Mouse (Mus musculus) hindbrain, embryonic 12.5 days (tissue): ENCODE measurements around the gene Fbxo4. TPM values are rescaled to one million over a fixed set of nuclear protein-coding genes. Genes with fewer than 3 reads are reported as not detected.

Experiments
- ATAC-seq: fragments of 200-750 bp; cut with Nextera tagmentation; 2 replicates; pipeline ENCODE4 v1.8.0; 2017; ENCODE audit warnings: moderate TSS enrichment; ENCODE audit not compliant: low FRiP score
- H3K27ac ChIP-seq: fragments of 300-500 bp; sonication (generic); 2 replicates; pipeline ENCODE4 v1.5.1; 2016; ENCODE audit warnings: mild to moderate bottlenecking
- H3K27me3 ChIP-seq: fragments of 300-500 bp; sonication (generic); 2 replicates; pipeline ENCODE4 v1.6.1; 2016; ENCODE audit warnings: mild to moderate bottlenecking
- H3K36me3 ChIP-seq: fragments of 300-500 bp; sonication (generic); 2 replicates; pipeline ENCODE4 v1.6.1; 2016; ENCODE audit warnings: mild to moderate bottlenecking
- H3K4me1 ChIP-seq: fragments of 300-500 bp; sonication (generic); 2 replicates; pipeline ENCODE4 v1.6.1; 2016
- H3K4me2 ChIP-seq: fragments of 300-500 bp; sonication (generic); replicated peaks from 2 replicates; pipeline ENCODE4 v1.6.1; 2016; ENCODE audit warnings: mild to moderate bottlenecking
- H3K4me3 ChIP-seq: fragments of 300-500 bp; sonication (generic); 2 replicates; pipeline ENCODE4 v1.5.1; 2016; ENCODE audit warnings: mild to moderate bottlenecking
- H3K9ac ChIP-seq: fragments of 300-500 bp; sonication (generic); 2 replicates; pipeline ENCODE4 v1.6.1; 2016; ENCODE audit warnings: mild to moderate bottlenecking, moderate library complexity
- H3K9me3 ChIP-seq: fragments of 300-500 bp; sonication (generic); replicated peaks from 2 replicates; pipeline ENCODE4 v1.6.1; 2016; ENCODE audit warnings: mild to moderate bottlenecking
- WGBS: fragments of 180-500 bp; shearing (Covaris S2); methylation state at CpG from one replicate; pipeline ENCODE4 v1.1.7; 2016; 5-methylcytosine and 5-hydroxymethylcytosine counted together
- polyA plus RNA-seq: library from polyadenylated mRNA; unstranded; fragments of >200 nt; fragmentation: Nextera tagmentation; extraction: Ambion mirVana; gene quantifications from 2 replicates; pipeline ENCODE4 v1.2.1, GENCODE M21; 2016

Fbxo4 gene
- polyA plus RNA-seq, 1 experiment from 2014 or later: 9.8 TPM

GRCm38 (mm10) chr15:4000536-4000935 is 21.2 kb upstream of the Fbxo4 start:
- Histone ChIP-seq H3K4me3 (no peak overlapping the region), H3K4me2 (no peak overlapping the region), H3K27me3 (no peaks in the 10 kb centered on the region), H3K36me3 (no peaks in the 10 kb centered on the region), H3K9ac (no peak overlapping the region), H3K27ac (no peak overlapping the region), H3K4me1 (no peaks in the 10 kb centered on the region), H3K9me3 (peaks cover 8% of the 10 kb centered on the region)
- WGBS: 81% methylated on average over 2 of the region's 2 CpGs
- ATAC-seq: no peak

- Histone ChIP-seq H3K4me1 (peaks cover 4% of the 10 kb centered on the region; the same call in 1 of the 2 replicates), H3K27ac (no peak overlapping the region), H3K4me3 (no peak overlapping the region), H3K9me3 (no peaks in the 10 kb centered on the region), H3K27me3 (no peaks in the 10 kb centered on the region), H3K9ac (no peak overlapping the region), H3K36me3 (no peaks in the 10 kb centered on the region), H3K4me2 (no peak overlapping the region)
- WGBS: 81% methylated on average over 2 of the region's 2 CpGs
- ATAC-seq: no peak
Observed at GRCm38 (mm10) chr15:3999144-3999543, 19.8 kb upstream of the Fbxo4 start.

GRCm38 (mm10) chr15:3996267-3997010 is 17.1 kb upstream of the Fbxo4 start:
- peak overlapping the region; percentile 52 for H3K9ac ChIP-seq
- no peak for ATAC-seq
- H3K4me1 ChIP-seq: peaks cover 8% of the 10 kb centered on the region; the same call in 1 of the 2 replicates
- H3K9me3 ChIP-seq: no peaks in the 10 kb centered on the region
- H3K27me3 ChIP-seq: no peaks in the 10 kb centered on the region
- 24% methylated on average over 14 of the region's 14 CpGs for WGBS
- peak overlapping the region; percentile 73 for H3K27ac ChIP-seq
- H3K4me2 ChIP-seq: peak overlapping the region; percentile 67
- H3K4me3 ChIP-seq: peak overlapping the region; percentile 72
- peaks cover 7% of the 10 kb centered on the region; the same call in 1 of the 2 replicates for H3K36me3 ChIP-seq

DNA sequence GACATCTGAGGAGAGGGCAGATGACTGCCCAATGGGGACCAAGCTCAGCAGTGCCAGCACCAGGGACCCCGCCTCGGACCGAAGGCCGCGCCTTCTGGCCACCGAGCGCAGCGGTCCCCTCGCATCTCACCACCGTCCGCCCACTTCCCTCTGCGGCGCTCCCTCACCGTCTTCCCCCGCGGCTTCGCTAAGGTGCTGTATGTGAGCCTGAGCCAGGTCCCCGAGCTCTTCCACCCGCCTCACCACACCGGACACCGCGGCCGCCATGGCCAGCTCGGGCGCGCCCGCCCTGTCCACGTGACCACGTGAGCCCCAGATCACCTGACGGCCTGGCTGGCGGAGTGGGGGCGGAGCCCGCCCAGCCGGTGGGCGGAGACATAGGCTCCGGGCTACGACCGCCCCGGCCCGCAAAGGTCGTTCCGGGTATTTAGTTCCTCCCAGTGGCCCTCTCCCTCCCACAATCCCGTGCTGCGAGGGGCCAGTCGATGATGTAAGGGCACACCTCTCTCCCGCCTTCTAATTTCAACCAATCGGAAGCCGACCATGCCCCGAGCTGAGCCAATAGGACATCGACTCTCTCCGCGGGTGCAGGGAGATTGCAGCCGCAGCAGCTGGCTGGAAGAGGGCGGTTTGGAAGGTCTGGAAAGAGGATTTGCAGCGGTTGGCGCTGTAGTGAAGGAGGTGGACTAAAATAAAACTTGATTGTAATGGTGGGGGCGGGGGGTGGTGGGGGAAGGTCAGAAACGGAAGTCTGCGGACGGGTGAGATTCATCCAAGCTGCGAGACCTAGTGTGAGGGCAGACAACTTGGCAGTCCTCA is 16.3 kb upstream of the Fbxo4 start, which contains the start of gene AW549877:
AW549877 (minus strand) TSS at position 297 of the 819 bp plus-strand sequence.
- Histone ChIP-seq H3K4me3 (peak within 1 kb of the TSS; percentile 72), H3K4me1 (peaks cover 8% of the 10 kb centered on the region; the same call in 1 of the 2 replicates), H3K4me2 (peak within 1 kb of the TSS; percentile 67), H3K9me3 (no peaks in the 10 kb centered on the region), H3K36me3 (peaks cover 10% of the 10 kb centered on the region; the same call in 1 of the 2 replicates), H3K27ac (peak within 1 kb of the TSS; percentile 90), H3K27me3 (no peaks in the 10 kb centered on the region), H3K9ac (peak within 1 kb of the TSS; percentile 84)
- WGBS: under 1% methylated on average over 61 of the region's 61 CpGs
- ATAC-seq: peak; percentile 100

DNA sequence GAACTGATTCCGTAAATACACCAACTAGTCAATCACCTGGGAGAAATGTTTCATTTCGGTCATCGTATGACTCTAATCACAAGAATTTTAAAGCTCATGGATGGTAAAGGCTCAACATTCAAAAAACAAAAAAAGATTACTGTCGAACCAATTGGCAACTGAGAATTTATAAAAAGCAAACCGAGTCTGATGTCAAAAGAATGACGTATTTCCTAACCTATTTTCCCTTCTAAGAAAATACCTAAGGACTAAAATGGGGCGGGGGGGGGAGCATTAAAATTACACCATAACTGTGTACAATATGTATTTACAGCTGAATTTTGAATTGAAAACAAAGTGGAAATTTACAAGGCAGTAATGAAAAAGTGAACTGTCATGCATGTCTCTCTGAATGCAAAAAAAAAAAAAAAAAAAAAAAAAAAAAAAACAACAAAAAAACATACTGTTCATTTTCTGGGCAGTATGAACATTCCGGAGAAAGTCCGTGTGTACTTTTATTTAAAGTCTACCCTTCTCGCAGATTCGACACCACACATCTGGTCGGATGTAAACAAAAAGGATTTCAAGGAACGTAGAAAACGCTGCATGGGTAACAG is 15.6 kb upstream of the Fbxo4 start:
- Histone ChIP-seq H3K4me1 (peaks cover 8% of the 10 kb centered on the region; the same call in 1 of the 2 replicates), H3K4me3 (peak overlapping the region; percentile 72), H3K9me3 (no peaks in the 10 kb centered on the region), H3K27me3 (no peaks in the 10 kb centered on the region), H3K27ac (peak overlapping the region; percentile 90), H3K4me2 (peak overlapping the region; percentile 47), H3K9ac (peak overlapping the region; percentile 84), H3K36me3 (peaks cover 16% of the 10 kb centered on the region; the same call in 1 of the 2 replicates)
- 28% methylated on average over 14 of the region's 14 CpGs for WGBS
- no peak for ATAC-seq

DNA sequence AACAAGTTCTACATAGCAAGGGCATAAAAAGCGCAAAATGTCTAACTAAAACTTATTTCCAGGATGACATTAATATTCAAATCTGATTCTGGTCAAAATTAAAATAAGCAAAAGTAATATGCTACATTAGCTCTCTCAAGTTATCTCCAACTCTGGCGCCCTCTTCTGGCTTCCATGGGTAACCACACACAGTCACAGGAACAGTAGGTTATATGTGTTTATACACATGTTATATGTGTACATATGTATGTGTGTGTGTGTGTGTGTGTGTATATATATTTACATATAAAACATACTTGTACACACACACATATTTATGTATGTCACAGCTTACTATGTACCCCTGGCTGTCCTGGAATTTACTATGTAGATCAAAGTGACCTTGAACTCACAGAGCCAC is 8.6 kb upstream of the Fbxo4 start:
- no peak overlapping the region for H3K9ac ChIP-seq
- WGBS: 69% methylated on average over 2 of the region's 2 CpGs
- H3K4me3 ChIP-seq: no peak overlapping the region
- no peaks in the 10 kb centered on the region for H3K27me3 ChIP-seq
- ATAC-seq: no peak
- no peaks in the 10 kb centered on the region for H3K4me1 ChIP-seq
- no peak overlapping the region for H3K4me2 ChIP-seq
- H3K27ac ChIP-seq: no peak overlapping the region
- no peaks in the 10 kb centered on the region for H3K9me3 ChIP-seq
- peaks cover 54% of the 10 kb centered on the region for H3K36me3 ChIP-seq

DNA sequence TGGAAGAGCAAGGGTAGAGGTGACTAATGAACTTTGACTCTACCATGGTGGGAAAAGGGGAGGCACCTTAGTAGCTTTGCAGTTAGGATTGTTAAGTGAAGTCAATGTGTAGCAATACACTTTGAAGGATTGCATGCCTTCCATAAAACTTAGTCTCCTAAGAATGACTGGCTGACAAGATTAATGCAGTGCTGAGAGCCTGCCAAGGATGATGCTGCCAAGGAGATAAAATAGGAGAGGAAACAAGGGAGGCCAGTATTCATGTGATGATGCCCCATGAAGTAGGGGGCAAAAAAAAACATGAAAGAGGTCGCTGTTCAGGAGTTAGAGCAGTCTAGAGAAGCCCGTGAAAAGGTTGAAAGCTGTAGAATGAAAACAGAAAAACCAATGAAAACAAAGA is 5.5 kb upstream of the Fbxo4 start:
- no peaks in the 10 kb centered on the region for H3K4me1 ChIP-seq
- H3K36me3 ChIP-seq: peaks cover 41% of the 10 kb centered on the region
- 97% methylated on average over 2 of the region's 2 CpGs for WGBS
- no peaks in the 10 kb centered on the region for H3K27me3 ChIP-seq
- no peak overlapping the region for H3K9ac ChIP-seq
- H3K4me2 ChIP-seq: no peak overlapping the region
- H3K9me3 ChIP-seq: no peaks in the 10 kb centered on the region
- H3K4me3 ChIP-seq: no peak overlapping the region
- ATAC-seq: no peak
- H3K27ac ChIP-seq: no peak overlapping the region

DNA sequence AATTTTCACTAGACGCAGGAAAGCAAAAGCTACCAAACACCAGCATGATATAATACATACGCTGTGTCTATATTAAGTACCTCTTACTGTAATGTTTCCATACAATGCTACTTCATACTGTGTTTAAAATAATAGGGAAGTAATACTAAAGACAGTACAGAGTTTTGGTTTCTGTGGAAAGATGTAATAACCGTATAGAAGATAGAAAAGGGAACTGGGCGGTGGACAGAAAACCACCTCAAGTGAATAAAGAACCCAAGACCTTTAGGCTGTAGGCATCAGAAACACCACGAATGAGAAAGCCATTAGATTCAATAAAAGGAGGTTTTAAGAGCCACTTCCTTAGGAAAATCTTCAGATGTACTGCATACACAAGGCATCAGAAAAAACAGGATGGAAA is 3.4 kb upstream of the Fbxo4 start:
- Histone ChIP-seq H3K9ac (no peak overlapping the region), H3K27ac (no peak overlapping the region), H3K4me1 (no peaks in the 10 kb centered on the region), H3K27me3 (no peaks in the 10 kb centered on the region), H3K4me3 (no peak overlapping the region), H3K4me2 (no peak overlapping the region), H3K36me3 (peaks cover 27% of the 10 kb centered on the region), H3K9me3 (no peaks in the 10 kb centered on the region)
- WGBS: 93% methylated on average over 5 of the region's 5 CpGs
- ATAC-seq: no peak

DNA sequence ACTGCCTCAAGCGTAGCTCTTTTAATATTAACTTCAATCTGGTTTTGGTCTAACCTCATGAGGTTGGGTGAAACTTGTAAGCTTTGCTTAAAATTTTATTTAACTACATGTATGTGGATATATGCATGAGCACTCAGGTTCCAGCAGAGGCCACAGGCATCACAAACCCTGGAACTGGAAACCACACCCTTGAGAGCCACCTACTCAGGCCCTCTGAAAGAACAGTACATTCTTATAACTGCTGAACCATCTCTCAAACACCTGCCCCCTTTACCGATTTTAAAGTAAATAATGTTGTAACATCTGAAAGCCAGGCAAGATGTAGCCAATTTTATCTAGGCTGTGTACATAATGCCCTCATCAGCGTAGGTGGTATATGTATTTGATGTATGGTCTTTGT is 498 bp upstream of the Fbxo4 start:
- ATAC-seq: no peak
- Histone ChIP-seq H3K27ac (peak overlapping the region; percentile 96), H3K4me2 (peak overlapping the region; percentile 62), H3K27me3 (no peaks in the 10 kb centered on the region), H3K9ac (no peak overlapping the region), H3K4me1 (no peaks in the 10 kb centered on the region), H3K36me3 (peaks cover 9% of the 10 kb centered on the region), H3K9me3 (no peaks in the 10 kb centered on the region), H3K4me3 (0 out of 2 replicates have a peak overlapping the region, but pooled peaks have one; percentile 74)
- WGBS: 90% methylated on average over 3 of the region's 3 CpGs

DNA sequence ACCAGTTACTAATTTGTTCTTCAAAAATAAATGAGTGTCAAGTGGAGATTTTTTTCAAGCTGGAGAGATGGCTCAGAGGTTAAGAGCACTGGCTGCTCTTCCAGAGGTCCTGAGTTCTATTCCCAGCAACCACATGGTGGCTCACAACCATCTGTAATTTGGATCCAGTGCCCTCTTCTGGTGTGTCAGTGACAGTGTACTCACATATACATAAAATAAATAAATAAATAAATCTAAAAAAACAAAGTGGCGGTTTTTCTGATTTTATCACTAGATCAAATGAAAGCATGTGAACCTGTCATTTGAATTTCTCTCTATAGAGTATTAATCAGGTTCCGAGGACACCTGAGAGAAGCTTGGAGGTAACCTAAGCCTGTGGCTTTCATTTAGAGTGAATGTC is 1.1 kb downstream of the Fbxo4 start:
- H3K4me2 ChIP-seq: no peak overlapping the region
- no peak for ATAC-seq
- WGBS: 88% methylated on average over 2 of the region's 2 CpGs
- H3K4me1 ChIP-seq: no peaks in the 10 kb centered on the region
- H3K4me3 ChIP-seq: no peak overlapping the region
- H3K9ac ChIP-seq: no peak overlapping the region
- 0 out of 2 replicates have a peak, but pooled peaks cover 4% of the 10 kb centered on the region for H3K36me3 ChIP-seq
- no peaks in the 10 kb centered on the region for H3K27me3 ChIP-seq
- no peaks in the 10 kb centered on the region for H3K9me3 ChIP-seq
- H3K27ac ChIP-seq: no peak overlapping the region

DNA sequence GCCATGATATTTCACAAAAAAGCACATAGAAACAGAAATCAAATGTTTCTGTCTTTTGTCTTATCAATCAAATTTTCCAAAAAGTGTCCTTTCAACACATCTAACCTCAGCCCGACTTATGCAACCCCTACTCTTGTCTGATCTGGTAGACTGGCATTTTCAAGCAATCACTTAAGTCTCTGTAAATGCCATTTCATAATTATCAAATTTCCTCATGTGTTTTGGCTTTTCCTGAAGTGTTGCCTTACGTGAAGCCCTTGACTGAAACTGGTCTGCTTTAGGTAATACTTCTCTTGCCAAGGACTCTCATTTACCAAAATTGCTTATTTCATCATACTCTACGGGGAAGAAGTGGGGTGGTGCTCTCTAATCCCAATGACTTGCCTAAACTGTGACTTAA is 6.1 kb downstream of the Fbxo4 start:
- H3K4me3 ChIP-seq: no peak overlapping the region
- H3K36me3 ChIP-seq: no peaks in the 10 kb centered on the region
- no peak overlapping the region for H3K27ac ChIP-seq
- H3K9ac ChIP-seq: no peak overlapping the region
- H3K9me3 ChIP-seq: no peaks in the 10 kb centered on the region
- H3K4me2 ChIP-seq: no peak overlapping the region
- WGBS: 95% methylated on average over 3 of the region's 3 CpGs
- H3K4me1 ChIP-seq: no peaks in the 10 kb centered on the region
- no peak for ATAC-seq
- H3K27me3 ChIP-seq: no peaks in the 10 kb centered on the region

DNA sequence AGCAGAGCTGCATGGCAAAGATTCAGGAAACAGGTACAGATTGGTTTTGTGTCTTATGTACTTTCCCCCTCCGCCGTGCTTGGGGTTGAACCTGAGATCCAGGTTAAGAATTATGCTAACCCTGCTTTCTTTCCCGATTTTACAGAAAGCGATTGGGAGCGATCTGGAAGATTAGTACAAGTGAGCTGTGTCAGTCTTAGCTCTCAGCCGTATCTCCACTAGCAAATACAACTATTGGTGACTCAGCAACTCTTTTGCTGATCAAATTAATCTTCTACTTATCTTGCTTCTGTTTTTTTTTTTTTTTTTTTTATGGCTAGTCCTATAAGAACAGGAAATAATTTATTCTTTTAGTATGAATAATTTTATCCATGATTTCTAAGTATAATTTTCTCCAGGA is 9.2 kb downstream of the Fbxo4 start:
- WGBS: 97% methylated on average over 6 of the region's 6 CpGs
- Histone ChIP-seq H3K36me3 (no peaks in the 10 kb centered on the region), H3K9ac (no peak overlapping the region), H3K27ac (no peak overlapping the region), H3K4me3 (no peak overlapping the region), H3K27me3 (no peaks in the 10 kb centered on the region), H3K4me2 (no peak overlapping the region), H3K4me1 (no peaks in the 10 kb centered on the region), H3K9me3 (no peaks in the 10 kb centered on the region)
- no peak for ATAC-seq
